Mouse (Mus musculus): ENCODE data around the gene Cdk14. TPM values are rescaled to one million over a fixed set of nuclear protein-coding genes. Genes with fewer than 3 reads are reported as not detected.
A peak's percentile ranks its signal among the peaks of the same experiment; 100 is the strongest.

Cdk14 gene
- total RNA-seq, 2 experiments from 2014 or later = 2.6 to 5.3 TPM

DNA sequence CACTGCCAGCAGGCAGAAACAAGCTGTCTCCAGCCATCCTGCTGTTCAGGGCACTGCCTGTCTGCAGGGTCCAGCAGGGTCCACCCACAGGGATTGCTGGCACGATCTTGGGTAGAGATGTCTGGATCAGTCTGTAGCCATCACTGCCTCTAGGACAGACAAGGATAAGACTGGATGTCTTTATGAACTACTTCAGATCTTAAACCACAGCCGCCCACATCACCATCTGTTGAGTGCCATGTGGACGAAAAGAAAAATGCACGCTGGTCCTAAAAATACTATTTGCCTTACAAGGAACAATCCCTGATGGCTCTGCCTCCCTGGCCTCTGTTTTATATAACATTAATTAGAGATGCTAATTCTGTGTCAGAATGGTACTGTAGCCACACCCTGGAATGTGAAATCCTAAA lies 426.9 kb downstream of the Cdk14 start:
- Histone ChIP-seq H3K4me3 (no peak overlapping the region), H3K27ac (peak overlapping the region; percentile 38)
- intact Hi-C loops (cut with DNase I) = no loop called here
- no peak for TF ChIP-seq CTCF (IDR thresholded peaks at IDR 0.05)
- DNase-seq = no peak

DNA sequence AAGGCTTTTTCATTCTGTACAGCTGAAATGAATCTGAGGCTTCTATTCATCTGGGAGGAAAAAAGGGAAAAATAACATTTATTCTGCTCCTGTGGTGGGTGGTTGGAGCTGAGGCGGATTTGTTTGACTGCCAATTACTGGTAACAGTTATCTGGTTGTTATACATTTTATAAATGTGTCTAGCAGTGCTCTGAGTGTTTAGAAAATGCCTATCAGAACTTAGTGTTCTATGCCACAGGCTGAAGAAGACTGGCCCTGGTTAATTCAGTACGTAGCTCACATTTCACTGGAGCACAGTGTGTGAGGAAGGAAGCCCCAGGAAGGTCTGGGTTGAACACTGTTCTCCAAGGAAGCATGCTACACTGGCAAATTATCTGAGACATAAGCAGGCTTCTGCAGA lies 429.1 kb downstream of the Cdk14 start:
- no peak for DNase-seq
- Histone ChIP-seq H3K27ac (no peak overlapping the region), H3K4me3 (no peak overlapping the region)
- no peak for TF ChIP-seq CTCF (IDR thresholded peaks at IDR 0.05)
- intact Hi-C loops (cut with DNase I) = no loop called here

DNA sequence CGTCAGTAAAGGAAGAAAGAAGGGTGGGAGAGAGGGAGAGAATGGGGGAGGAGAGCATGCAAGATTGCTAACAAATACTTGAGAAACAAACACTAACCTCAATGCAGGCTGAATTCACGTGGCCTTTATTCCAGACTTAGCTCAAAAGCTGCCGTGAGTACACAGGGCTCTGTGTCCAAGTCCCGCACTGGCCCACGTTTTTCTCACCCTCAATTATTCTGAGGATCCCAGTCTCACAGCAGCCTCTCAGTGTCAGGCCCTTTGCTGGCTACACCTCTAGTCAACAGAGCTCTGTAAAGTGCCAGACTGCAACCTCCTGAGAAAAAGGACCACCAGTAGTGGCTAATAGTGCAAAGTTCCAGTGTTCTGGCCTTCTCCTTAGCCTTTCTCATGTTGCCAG lies 429.9 kb downstream of the Cdk14 start:
- TF ChIP-seq CTCF (IDR thresholded peaks at IDR 0.05) = no peak
- DNase-seq = no peak
- intact Hi-C loops (cut with DNase I) = no loop called here

DNA sequence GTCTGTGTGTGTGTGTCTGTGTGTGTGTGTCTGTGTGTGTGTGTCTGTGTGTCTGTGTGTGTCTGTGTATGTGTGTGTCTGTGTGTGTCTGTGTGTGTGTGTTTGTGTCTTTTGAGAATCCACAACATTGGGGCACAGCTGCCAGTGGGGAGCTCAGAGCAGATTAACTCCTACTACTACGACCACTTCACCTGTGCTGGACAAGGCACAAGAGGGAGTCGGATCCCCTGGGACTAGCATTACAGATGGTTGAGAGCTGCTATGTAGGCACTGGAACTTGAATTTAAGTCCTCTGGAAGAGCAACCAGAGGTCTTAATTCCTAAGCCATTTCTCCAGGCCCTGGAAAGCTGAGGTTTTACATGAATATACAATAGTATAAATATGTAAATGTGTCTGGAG lies 433.9 kb downstream of the Cdk14 start:
- DNase-seq = no peak
- TF ChIP-seq CTCF (IDR thresholded peaks at IDR 0.05) = no peak
- intact Hi-C loops (cut with DNase I) = no loop called here
- Histone ChIP-seq H3K27ac (no peak overlapping the region), H3K4me3 (no peak overlapping the region)

More for the DNA sequence above, 429.9 kb downstream of the Cdk14 start:
- Histone ChIP-seq H3K4me3 (no peak overlapping the region), H3K27ac (no peak overlapping the region)

DNA sequence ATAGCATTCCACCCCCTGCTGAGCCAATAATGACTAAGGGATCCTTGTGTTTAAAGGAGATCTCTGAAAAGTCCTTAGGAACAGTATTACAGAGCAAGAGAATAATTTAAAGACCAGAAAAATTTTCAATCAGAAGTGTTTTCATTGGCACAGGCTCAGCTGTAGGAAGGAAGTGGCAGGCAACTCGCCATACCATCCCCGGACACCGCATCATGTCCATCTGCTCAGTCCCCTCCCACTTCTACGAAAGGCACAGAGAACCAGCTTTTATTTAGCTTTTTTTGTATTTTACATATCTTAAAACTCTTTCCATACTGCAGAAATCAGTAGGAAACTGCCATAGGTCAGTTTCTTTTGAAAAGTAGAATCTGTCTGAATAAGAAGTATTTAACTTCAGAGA lies 440.6 kb downstream of the Cdk14 start:
- intact Hi-C loops (cut with DNase I) = no loop called here
- TF ChIP-seq CTCF (IDR thresholded peaks at IDR 0.05) = no peak
- Histone ChIP-seq H3K27ac (no peak overlapping the region), H3K4me3 (no peak overlapping the region)
- DNase-seq = no peak

DNA sequence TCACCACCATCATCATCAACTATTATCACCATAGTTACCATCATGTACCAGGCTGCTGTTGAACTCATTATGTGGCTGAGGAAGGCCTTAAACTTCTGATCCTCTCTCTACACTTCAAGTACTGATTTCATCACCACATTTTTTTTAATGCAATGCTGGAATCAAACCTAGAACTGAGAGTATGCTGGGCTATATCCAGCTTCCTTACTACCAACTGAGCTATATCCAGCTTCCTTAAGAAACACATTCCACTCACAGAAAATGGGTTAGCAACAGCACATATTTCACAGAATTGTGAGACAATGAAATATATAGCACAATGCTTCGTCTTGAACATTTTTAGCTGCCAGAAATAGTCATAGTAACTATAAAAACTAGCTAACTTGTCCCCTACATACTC lies 446.7 kb downstream of the Cdk14 start:
- H3K4me3 ChIP-seq = no peak overlapping the region
- DNase-seq = no peak
- no peak overlapping the region for H3K27ac ChIP-seq
- intact Hi-C loops (cut with DNase I) = no loop called here
- TF ChIP-seq CTCF (IDR thresholded peaks at IDR 0.05) = no peak

DNA sequence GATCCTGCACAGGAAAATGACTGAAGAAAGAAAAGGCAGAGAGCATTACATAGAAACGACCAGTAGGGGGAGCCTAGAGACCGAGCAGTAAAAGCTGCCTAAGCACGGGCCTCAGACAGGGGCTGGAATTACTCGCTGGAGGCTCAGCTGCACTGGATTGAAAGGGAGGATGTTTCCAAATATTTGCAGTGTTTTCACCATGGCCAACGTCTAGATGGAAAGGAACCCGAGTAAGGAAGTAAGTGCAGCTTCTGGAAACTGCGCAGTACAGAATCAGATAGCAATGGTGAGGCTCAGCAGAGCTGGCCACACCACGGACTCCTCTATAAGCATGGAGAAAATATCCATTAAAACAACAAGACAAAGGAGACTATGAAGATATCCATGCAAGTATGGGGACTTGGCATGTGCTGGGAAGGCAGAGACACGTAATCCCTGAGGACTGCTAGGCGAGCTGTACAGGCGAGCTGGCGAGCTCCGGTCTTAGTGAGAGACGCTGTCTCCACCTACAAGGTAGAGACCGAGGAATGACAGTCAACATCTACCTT lies 458.0 kb downstream of the Cdk14 start:
- TF ChIP-seq CTCF (IDR thresholded peaks at IDR 0.05) = no peak; the same call in none of the 2 replicates
- intact Hi-C loops (cut with DNase I) = loop anchor here (1.0 to 5.0 kb wide), 3 partner anchors 304 to 520 kb away; no protein-coding TSS in a partner anchor
- peak overlapping the region; percentile 57 for H3K4me3 ChIP-seq
- H3K27ac ChIP-seq = peak overlapping the region; percentile 35; the same call in 1 of the 2 replicates
- peak; percentile 66 for DNase-seq

DNA sequence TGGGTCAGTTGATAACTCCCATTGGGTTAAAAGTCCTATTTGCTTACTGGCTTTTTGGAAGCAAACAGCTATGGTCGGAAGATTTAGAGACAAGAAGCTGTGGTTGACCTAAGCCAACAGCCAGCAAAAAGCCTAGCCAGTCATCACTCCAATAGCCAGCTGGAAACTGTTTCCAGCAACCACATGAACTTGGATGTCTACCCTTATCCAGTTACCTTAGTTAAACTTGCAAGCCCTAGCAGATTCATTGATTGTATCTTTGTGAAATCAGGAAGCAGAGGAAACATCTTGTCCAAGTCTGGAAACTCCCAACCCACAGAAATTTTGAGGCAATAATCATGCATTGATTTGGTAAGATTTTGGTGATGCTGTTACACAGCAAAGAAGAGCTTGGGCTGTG lies 458.5 kb downstream of the Cdk14 start:
- intact Hi-C loops (cut with DNase I) = loop anchor here (1.0 to 5.0 kb wide), 3 partner anchors 305 to 521 kb away; no protein-coding TSS in a partner anchor
- TF ChIP-seq CTCF (IDR thresholded peaks at IDR 0.05) = no peak
- no peak for DNase-seq
- no peak overlapping the region for H3K4me3 ChIP-seq
- H3K27ac ChIP-seq = no peak overlapping the region

DNA sequence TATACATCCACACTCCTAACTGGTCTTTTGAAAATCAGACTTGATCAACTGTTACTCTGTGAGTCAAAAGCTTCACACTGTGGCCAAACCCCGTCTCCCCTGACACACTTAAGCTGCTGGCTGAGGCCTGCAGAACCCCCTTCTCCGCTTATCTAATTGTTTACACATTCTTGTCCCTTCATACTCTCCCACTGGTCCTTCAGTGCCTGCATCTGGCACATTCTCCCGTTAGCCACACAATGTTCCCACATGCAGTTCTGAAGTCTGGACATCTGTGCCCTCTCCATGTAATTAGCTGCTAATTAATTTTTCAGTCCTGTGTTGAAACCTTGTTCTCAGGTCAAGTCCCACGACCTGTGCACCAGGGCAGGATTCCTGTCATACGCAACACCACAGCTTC lies 460.7 kb downstream of the Cdk14 start:
- Histone ChIP-seq H3K27ac (no peak overlapping the region), H3K4me3 (no peak overlapping the region)
- intact Hi-C loops (cut with DNase I) = loop anchor here (10.0 kb wide), 1 partner anchor 795 kb away; no protein-coding TSS in a partner anchor
- DNase-seq = no peak
- TF ChIP-seq CTCF (IDR thresholded peaks at IDR 0.05) = no peak

DNA sequence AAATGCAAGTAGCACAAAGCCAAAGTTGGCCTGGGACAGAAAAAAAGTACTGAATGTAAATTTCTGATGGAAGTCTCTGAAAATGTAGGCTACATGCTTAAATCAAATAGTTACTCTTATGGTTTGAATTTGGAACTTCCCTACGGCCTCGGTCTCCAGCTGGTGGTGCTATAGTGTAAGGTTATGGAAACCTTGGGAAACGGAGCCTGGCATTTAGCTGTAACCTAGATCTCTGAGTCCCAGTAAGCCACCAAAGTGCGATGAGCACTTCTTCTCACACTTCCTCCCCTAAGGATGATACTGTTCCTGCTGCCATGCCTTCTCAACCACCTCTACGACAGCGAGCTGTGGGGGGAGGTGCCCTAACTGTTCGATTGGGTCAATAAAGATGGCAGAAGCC lies 464.1 kb downstream of the Cdk14 start:
- no peak overlapping the region for H3K27ac ChIP-seq
- DNase-seq = no peak
- peak; percentile 4; the same call in 1 of the 2 replicates for TF ChIP-seq CTCF (IDR thresholded peaks at IDR 0.05)
- intact Hi-C loops (cut with DNase I) = loop anchor here (10.0 kb wide), 1 partner anchor 799 kb away; no protein-coding TSS in a partner anchor
- H3K4me3 ChIP-seq = no peak overlapping the region

DNA sequence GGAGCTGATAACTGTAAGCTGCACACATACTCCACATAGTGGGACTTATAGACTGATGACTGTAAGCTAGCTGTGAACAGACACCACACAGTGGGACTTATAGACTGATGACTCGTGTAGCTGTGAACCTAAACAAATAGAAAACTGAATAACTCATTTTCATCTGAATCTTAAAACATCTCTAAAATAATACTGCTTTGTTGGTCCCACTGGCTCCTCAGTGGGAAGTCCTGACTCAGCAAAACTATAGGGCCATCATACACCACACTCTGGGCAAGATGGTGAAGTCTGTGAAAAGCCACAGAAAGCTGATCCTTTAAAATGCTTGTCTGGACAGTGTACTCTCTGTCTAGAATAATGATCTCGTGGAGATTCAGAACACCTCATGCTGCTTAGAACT lies 464.7 kb downstream of the Cdk14 start:
- intact Hi-C loops (cut with DNase I) = loop anchor here (10.0 kb wide), 1 partner anchor 799 kb away; no protein-coding TSS in a partner anchor
- H3K4me3 ChIP-seq = no peak overlapping the region
- TF ChIP-seq CTCF (IDR thresholded peaks at IDR 0.05) = no peak
- DNase-seq = no peak
- no peak overlapping the region for H3K27ac ChIP-seq

DNA sequence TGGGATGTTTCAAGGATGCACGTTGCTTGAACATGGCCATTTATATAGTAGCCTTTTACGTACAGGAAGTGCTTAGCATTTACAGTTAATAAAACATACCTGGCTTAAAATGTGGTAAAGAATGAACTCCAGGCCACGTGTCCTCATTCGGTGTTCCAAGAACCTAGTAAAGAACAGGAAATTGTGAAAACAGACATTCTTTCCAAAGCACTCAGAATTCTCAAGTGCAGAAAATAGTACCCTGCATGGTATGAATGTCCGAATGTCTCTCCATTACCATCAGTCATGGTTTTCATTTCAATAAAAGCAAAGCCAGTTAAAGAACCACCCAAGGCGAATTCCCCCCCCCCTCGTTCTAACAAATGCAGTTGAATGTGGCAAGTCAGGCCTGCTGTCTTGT lies 470.7 kb downstream of the Cdk14 start:
- no peak overlapping the region for H3K27ac ChIP-seq
- no peak overlapping the region for H3K4me3 ChIP-seq
- DNase-seq = no peak
- no peak for TF ChIP-seq CTCF (IDR thresholded peaks at IDR 0.05)
- intact Hi-C loops (cut with DNase I) = no loop called here

DNA sequence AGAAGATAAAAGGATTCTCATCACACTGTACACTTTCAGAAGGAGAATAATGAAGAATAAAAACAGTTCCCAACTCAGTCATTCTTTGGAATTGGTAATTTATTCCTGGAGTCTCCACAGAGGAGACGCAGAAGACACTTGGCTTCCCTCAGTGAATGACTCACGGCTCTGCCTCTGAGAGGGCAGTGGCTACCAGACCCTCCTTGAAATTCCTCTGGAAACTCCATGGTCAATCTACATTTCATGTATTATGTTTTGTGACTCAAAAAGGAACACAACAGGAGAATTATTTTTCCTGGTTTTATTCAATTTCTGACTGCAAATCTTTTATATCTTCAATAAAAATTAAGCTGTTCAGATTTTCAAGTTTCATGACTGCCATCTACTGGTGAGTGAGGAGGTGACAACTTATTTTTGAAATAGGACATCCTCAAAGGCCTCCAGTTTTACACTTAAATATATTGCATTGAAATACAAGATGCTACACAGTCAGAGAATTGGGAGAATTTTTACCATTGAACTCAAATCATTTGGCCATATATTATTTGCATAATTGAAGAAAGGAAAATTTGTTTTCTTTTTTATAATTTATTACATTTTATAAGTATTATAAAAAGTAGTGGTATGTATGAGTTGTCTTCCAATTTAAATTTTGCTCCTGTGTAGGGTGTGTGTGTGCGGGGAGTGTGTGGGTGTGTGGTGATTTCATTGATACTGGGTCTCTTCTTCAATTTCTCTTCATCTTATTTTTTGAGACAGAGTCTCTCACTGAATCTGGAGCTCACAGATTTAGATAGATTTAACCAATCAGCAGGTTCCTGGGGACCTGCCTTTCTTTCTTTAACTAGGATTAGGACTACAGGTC lies 471.8 kb downstream of the Cdk14 start:
- no peak for DNase-seq
- intact Hi-C loops (cut with DNase I) = no loop called here
- Histone ChIP-seq H3K4me3 (no peak overlapping the region), H3K27ac (no peak overlapping the region)
- TF ChIP-seq CTCF (IDR thresholded peaks at IDR 0.05) = peak; percentile 75
